Mouse (Mus musculus): ENCODE data around the gene Ift80. TPM values are rescaled to one million over a fixed set of nuclear protein-coding genes. Genes with fewer than 3 reads are reported as not detected.
"Not testable (repeated sequence)": the region's sequence is repeated elsewhere in the genome, so short reads cannot be mapped to it uniquely, and the experiment has no call there.

Gene Ift80
- polyA plus RNA-seq, 1 experiment from 2014 or later: 19.6 TPM

DNA sequence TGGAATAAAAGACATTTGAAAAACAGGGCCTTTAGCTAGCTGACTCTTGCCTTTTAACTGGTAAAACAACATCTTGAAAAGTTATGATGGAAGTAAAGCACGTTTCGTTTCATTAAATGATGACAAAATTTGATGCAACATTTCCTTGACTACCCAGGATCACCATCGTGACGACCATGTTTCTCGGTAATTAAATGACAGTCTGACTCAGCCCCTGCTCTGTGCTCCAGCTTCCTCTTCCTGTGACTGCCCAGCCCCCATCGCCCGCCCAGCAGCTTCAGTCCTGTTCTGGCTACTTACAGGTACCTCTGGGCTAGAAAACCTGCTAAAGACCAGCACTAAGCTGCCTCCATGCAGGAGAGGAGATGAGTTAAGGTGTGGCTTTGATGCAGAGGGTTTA lies 70.1 kb downstream of the Ift80 start:
- Histone ChIP-seq H3K36me3 (peaks cover 18% of the 10 kb centered on the region), H3K4me2 (replicated peaks) (no peak overlapping the region), H3K9ac (no peak overlapping the region), H3K27me3 (no peaks in the 10 kb centered on the region), H3K9me3 (replicated peaks) (no peaks in the 10 kb centered on the region), H3K4me3 (replicated peaks) (no peak overlapping the region), H3K4me1 (no peaks in the 10 kb centered on the region), H3K27ac (replicated peaks) (no peak overlapping the region)
- no peak for ATAC-seq (ENCODE audit: insufficient number of reproducible peaks, low FRiP score, low TSS enrichment, low read depth)
- WGBS: 83% methylated on average over 7 of the region's 7 CpGs

DNA sequence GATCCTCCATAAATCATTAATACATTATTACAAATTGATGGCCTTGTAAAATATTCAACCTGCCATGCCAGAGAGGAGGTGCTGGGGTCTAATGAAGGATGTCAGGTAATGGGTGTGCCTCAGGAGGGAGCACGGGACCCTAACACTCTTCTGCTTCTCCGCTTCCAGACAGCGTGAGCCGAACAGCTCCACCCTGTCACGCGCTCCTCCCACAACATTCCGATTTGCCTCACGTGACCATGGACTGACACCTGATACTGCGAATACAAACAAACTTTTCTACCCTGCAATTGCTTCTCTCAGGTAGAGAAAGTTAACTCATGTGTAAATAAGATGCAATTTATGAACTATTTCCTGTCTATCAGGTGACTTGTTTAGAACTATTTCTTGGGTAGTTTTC lies 75.8 kb downstream of the Ift80 start:
- H3K4me1 ChIP-seq: no peaks in the 10 kb centered on the region
- ATAC-seq (ENCODE audit: insufficient number of reproducible peaks, low FRiP score, low TSS enrichment, low read depth): no peak
- no peak overlapping the region for H3K4me2 ChIP-seq (replicated peaks)
- 65% methylated on average over 9 of the region's 9 CpGs for WGBS
- peaks cover 7% of the 10 kb centered on the region; the same call in 1 of the 2 replicates for H3K36me3 ChIP-seq
- no peak overlapping the region for H3K4me3 ChIP-seq (replicated peaks)
- no peak overlapping the region for H3K27ac ChIP-seq (replicated peaks)
- H3K9ac ChIP-seq: no peak overlapping the region
- H3K27me3 ChIP-seq: no peaks in the 10 kb centered on the region
- no peaks in the 10 kb centered on the region for H3K9me3 ChIP-seq (replicated peaks)

DNA sequence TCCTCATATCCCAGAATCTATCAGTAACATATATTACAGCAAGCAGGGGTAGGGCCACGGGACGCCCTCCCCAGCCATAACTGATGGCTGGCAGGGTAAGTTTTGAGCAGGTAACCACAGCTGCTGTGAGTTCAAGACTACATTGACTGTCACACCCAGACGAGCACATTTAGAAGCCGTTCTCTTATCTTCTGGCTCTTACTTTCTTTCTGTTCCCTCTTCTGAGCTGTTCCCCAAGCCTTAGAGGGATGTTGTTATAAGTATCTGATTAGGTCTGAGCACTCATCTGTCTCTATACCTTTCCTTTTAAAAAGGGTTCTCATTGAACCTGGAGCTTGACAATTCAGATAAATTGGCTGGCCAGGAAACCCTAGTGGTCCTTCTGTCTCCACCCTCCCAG lies 96.9 kb downstream of the Ift80 start:
- Histone ChIP-seq H3K9ac (no peak overlapping the region), H3K9me3 (replicated peaks) (no peaks in the 10 kb centered on the region), H3K4me2 (replicated peaks) (no peak overlapping the region), H3K4me1 (no peaks in the 10 kb centered on the region), H3K36me3 (no peaks in the 10 kb centered on the region), H3K4me3 (replicated peaks) (no peak overlapping the region), H3K27me3 (no peaks in the 10 kb centered on the region), H3K27ac (replicated peaks) (no peak overlapping the region)
- WGBS: 86% methylated on average over 4 of the region's 4 CpGs
- ATAC-seq (ENCODE audit: insufficient number of reproducible peaks, low FRiP score, low TSS enrichment, low read depth): no peak

DNA sequence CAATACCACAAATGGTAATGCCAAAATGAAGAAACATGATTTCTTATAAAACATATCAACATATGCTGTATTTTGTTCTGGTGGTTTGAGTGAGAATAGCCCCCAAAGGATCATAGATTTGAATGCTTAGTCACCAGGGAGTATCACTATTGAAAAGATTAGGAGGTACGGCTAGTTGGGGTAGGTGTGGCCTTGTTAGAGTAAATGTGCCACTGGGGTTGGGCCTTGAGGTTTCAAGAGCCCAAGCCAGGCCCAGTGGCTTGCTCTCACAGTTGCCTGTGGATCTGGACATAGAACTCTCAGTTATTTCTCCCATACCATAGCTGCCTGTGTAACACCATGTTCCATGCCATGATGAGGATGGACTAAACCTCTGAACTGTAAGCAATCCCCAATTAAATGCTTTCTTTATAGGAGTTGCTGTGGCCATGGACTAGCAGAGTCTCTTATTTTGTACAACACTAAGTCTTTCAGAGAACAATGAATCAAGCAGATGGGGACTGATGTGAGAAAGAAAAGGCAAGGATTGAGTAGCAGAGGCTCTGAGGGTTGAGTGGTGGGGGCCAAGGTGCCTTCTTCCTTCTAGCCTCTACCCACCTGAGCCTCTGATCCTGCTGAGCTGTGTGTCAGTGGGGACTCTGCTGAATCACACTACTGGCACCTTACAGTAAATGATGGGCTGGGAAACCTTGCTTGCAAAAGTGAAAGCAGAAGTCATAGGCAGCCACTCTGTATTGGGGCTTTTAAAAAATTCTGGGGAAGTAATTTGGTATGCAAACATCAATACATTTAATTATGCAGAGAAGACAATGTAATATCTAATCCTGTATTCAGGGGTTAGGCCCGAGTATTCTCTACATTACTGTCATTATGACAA lies 99.2 kb downstream of the Ift80 start:
- H3K4me1 ChIP-seq: no peaks in the 10 kb centered on the region
- H3K9me3 ChIP-seq (replicated peaks): no peaks in the 10 kb centered on the region
- no peak overlapping the region for H3K4me3 ChIP-seq (replicated peaks)
- H3K9ac ChIP-seq: no peak overlapping the region
- no peaks in the 10 kb centered on the region for H3K36me3 ChIP-seq
- WGBS: 71% methylated on average over 2 of the region's 2 CpGs
- ATAC-seq (ENCODE audit: insufficient number of reproducible peaks, low FRiP score, low TSS enrichment, low read depth): no peak
- H3K27me3 ChIP-seq: no peaks in the 10 kb centered on the region
- H3K27ac ChIP-seq (replicated peaks): no peak overlapping the region
- H3K4me2 ChIP-seq (replicated peaks): no peak overlapping the region

DNA sequence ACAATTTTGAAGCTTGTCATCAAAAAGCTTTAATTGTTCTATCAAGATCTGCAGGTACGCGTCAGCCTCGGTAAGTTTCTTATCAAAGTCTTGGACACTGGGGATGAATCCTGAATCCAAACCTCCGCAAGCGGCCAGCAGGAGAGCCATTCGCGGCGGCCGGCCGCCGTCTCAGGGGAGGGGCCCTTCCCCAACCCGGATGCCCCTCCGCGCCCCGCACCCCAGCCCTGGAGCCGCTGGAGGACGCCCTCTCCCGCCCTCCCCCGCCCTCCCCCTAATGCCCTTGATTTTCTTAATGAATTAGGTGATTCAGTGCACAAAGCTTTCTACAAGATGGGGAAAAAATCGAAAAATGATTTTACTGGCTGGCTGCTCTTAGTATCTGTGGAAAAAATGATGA lies 101.7 kb downstream of the Ift80 start:
- whole genome bisulfite sequencing: 90% methylated on average over 20 of the region's 20 CpGs
- H3K9ac ChIP-seq; H3K9me3 ChIP-seq (replicated peaks); H3K4me1 ChIP-seq; ATAC-seq (ENCODE audit: insufficient number of reproducible peaks, low FRiP score, low TSS enrichment, low read depth); H3K27me3 ChIP-seq; H3K4me3 ChIP-seq (replicated peaks); H3K27ac ChIP-seq (replicated peaks); H3K36me3 ChIP-seq; H3K4me2 ChIP-seq (replicated peaks): not testable (repeated sequence)

DNA sequence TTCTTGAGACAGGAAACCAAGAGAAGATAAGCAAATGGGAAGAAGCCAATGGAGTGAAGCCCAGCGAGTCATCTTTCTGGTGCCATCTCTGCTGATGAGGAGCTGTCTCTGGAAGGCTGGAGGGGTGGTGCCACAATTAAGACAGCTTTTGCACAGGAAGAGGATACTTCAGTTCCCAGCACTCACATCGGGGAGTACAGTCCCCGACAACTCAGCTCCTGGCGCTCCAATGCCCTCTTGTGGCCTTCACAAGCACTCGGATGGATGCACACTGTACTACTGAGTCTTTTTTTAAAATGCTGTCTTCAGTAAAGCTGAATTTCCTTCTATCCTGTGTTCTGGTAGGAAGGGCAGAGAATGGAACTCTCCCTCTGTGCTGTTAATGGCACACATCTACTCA lies 107.2 kb downstream of the Ift80 start:
- Histone ChIP-seq H3K9me3 (replicated peaks) (no peaks in the 10 kb centered on the region), H3K27ac (replicated peaks) (no peak overlapping the region), H3K4me1 (no peaks in the 10 kb centered on the region), H3K36me3 (no peaks in the 10 kb centered on the region), H3K9ac (no peak overlapping the region), H3K27me3 (no peaks in the 10 kb centered on the region), H3K4me2 (replicated peaks) (no peak overlapping the region), H3K4me3 (replicated peaks) (no peak overlapping the region)
- 88% methylated on average over 5 of the region's 5 CpGs for WGBS
- ATAC-seq (ENCODE audit: insufficient number of reproducible peaks, low FRiP score, low TSS enrichment, low read depth): no peak

DNA sequence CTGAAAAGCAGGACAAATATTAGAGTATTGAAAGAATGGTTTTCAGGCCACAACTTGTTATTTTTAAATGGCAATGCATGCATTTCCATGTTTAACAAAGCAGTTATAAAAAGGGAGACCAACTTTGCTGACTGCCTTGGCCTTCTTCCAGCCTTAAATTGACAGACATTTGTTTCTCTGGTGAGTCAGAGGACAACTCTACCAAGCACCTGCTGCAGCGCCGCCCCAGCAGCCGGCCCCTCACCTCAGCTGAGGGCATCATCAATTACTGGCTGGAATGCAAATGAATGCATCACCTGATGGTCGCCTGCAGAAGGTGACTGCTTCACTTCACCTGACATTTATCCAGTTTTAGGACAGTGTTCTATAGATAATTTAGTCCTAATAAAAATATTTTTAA lies 108.9 kb downstream of the Ift80 start:
- Histone ChIP-seq H3K4me3 (replicated peaks) (no peak overlapping the region), H3K4me1 (no peaks in the 10 kb centered on the region), H3K4me2 (replicated peaks) (no peak overlapping the region), H3K36me3 (no peaks in the 10 kb centered on the region), H3K9me3 (replicated peaks) (no peaks in the 10 kb centered on the region), H3K9ac (no peak overlapping the region), H3K27me3 (no peaks in the 10 kb centered on the region), H3K27ac (replicated peaks) (no peak overlapping the region)
- 65% methylated on average over 4 of the region's 4 CpGs for WGBS
- no peak for ATAC-seq (ENCODE audit: insufficient number of reproducible peaks, low FRiP score, low TSS enrichment, low read depth)

DNA sequence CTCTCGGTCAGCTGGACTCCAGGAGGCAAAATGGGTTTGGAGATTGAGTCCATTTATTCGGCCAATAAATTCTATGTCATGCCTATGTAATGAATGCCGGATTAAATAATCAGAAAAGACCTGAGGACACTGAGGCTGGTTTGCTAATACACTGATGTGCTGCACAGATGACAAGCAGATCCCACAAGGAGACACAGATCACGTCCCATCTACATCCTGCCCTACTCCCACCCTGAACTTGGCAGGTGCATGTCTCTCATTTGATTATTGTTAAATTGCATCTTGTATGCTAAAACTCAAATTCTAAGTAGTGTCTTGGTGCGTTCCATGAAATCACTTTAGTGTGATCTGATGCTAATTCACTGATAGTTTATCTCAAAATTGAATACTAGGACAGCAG lies 117.5 kb downstream of the Ift80 start:
- no peak for ATAC-seq (ENCODE audit: insufficient number of reproducible peaks, low FRiP score, low TSS enrichment, low read depth)
- Histone ChIP-seq H3K36me3 (no peaks in the 10 kb centered on the region), H3K27ac (replicated peaks) (no peak overlapping the region), H3K4me2 (replicated peaks) (no peak overlapping the region), H3K27me3 (no peaks in the 10 kb centered on the region), H3K4me1 (no peaks in the 10 kb centered on the region), H3K9ac (no peak overlapping the region), H3K4me3 (replicated peaks) (no peak overlapping the region), H3K9me3 (replicated peaks) (no peaks in the 10 kb centered on the region)
- 86% methylated on average over 5 of the region's 5 CpGs for WGBS

DNA sequence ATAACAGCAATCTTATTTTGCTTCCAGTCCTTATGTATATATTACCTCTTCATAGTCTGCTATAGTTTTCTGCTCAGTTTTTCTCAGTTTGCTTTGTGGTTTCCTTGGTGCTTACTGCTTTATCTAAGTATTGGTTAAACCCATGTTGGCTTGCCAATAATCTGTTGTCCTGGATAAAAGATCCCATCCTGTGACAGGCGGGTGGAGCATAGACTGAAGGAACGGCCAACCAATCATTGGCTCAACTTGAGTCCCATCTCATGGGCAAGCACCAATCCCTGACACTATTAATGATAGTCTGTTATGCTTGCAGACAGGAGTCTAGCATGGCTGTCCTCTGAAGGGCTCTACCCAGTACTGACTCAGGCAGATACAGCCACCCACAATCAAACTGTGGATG lies 130.3 kb downstream of the Ift80 start:
- Histone ChIP-seq H3K27me3 (peaks cover 20% of the 10 kb centered on the region), H3K9ac (no peak overlapping the region), H3K4me1 (peaks cover 15% of the 10 kb centered on the region), H3K9me3 (replicated peaks) (no peaks in the 10 kb centered on the region), H3K27ac (replicated peaks) (no peak overlapping the region), H3K36me3 (no peaks in the 10 kb centered on the region), H3K4me3 (replicated peaks) (no peak overlapping the region), H3K4me2 (replicated peaks) (no peak overlapping the region)
- 86% methylated on average over 2 of the region's 2 CpGs for WGBS
- no peak for ATAC-seq (ENCODE audit: insufficient number of reproducible peaks, low FRiP score, low TSS enrichment, low read depth)

DNA sequence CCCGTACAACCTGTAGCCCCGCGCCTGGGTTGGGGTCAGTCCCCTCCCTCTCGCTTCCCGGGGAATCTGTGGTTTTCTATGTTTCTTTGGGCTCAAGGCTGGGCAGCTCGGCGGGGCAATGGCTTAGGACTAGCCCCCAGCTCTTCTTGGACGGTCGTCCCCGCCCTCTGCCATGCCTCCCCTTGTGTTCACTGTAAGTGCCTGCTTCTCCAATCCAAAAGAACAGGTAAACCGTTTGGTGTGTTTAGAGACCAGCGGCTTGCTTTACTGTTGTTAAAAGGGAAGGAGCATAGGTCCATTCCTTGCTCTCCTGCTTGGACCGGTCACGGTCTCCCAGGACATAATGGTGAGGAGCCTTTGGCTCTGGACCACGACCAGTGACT lies 133.8 kb downstream of the Ift80 start:
- no peak for ATAC-seq (ENCODE audit: insufficient number of reproducible peaks, low FRiP score, low TSS enrichment, low read depth)
- peaks cover 20% of the 10 kb centered on the region for H3K4me1 ChIP-seq
- WGBS: 3% methylated on average over 15 of the region's 15 CpGs
- no peaks in the 10 kb centered on the region for H3K36me3 ChIP-seq
- no peaks in the 10 kb centered on the region for H3K9me3 ChIP-seq (replicated peaks)
- no peak overlapping the region for H3K9ac ChIP-seq
- H3K4me3 ChIP-seq (replicated peaks): peak overlapping the region; percentile 60
- H3K27me3 ChIP-seq: peaks cover 33% of the 10 kb centered on the region
- H3K27ac ChIP-seq (replicated peaks): no peak overlapping the region
- H3K4me2 ChIP-seq (replicated peaks): peak overlapping the region; percentile 100

DNA sequence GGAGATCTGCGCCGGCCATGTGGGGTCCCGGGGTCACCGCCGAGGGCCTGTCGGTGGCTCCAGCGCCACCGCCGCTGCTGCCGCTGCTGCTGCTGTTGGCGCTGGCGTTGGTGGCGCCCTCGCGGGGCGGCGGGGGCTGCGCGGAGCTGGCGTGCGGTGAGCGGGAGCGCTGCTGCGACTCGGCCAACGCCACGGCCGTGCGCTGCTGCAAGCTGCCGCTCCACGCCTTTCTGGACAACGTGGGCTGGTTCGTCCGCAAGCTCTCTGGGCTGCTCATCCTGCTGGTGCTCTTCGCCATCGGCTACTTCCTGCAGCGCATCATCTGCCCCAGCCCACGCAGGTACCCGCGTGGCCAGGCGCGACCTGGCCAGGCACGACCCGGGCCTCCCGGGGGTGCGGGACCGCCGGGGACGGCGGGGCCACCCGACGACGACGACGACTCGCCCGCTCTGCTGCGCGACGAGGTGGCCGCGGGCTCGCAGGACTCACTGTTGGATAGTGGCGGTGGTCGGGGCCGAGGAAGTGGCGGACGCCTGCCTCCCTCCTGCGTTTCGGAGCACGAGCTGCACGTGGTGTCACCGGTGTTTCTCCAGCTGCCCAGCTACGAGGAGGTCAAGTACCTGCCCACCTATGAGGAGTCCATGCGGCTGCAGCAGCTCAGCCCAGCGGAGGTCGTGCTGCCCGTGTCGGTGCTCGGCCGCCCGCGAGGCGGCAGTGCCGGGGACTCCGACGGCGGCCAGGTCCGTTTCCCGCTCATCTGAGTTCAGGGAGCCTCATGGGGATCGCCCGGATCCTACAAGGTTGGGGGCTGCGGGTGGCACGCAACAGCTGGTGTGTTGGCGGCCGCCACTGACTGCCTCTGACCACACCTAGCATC lies 134.4 kb downstream of the Ift80 start:
- H3K36me3 ChIP-seq: no peaks in the 10 kb centered on the region
- H3K9me3 ChIP-seq (replicated peaks): no peaks in the 10 kb centered on the region
- H3K4me3 ChIP-seq (replicated peaks): peak overlapping the region; percentile 60
- peaks cover 20% of the 10 kb centered on the region for H3K4me1 ChIP-seq
- peak overlapping the region; percentile 21 for H3K9ac ChIP-seq
- H3K4me2 ChIP-seq (replicated peaks): peak overlapping the region; percentile 100
- H3K27me3 ChIP-seq: peaks cover 33% of the 10 kb centered on the region
- H3K27ac ChIP-seq (replicated peaks): no peak overlapping the region
- under 1% methylated on average over 94 of the region's 96 CpGs for WGBS
- ATAC-seq (ENCODE audit: insufficient number of reproducible peaks, low FRiP score, low TSS enrichment, low read depth): peak; percentile 75
